Mouse (Mus musculus) embryonic facial prominence, embryonic 11.5 days (tissue): ENCODE measurements at regions not wholly inside any gene's neighbourhood (a gene's known extent, or its start where the extent isn't known, plus 50 kb on each side); places are given as distances from the start of the nearest gene placed in this dataset.

Source experiments
- ATAC-seq: fragments of 200-750 bp; cut with Nextera tagmentation; replicated peaks from 2 replicates; pipeline ENCODE4 v1.8.0; 2017; ENCODE audit warnings: low read depth; ENCODE audit not compliant: insufficient number of reproducible peaks, low FRiP score, low TSS enrichment
- DNase-seq: peaks from one replicate; pipeline ENCODE4 v3.0.0-alpha.2; 2015; ENCODE audit warnings: low spot score
- H3K27ac ChIP-seq: fragments of 300-500 bp; sonication (generic); replicated peaks from 2 replicates; pipeline ENCODE4 v1.5.1; 2014; ENCODE audit warnings: mild to moderate bottlenecking, low read depth, low read length, control low read depth
- H3K27me3 ChIP-seq: fragments of 300-500 bp; sonication (generic); 2 replicates; pipeline ENCODE4 v1.6.1; 2014; ENCODE audit warnings: mild to moderate bottlenecking, low read length, moderate library complexity, mixed read lengths; ENCODE audit not compliant: control insufficient read depth, insufficient read depth
- H3K36me3 ChIP-seq: fragments of 300-500 bp; sonication (generic); replicated peaks from 2 replicates; pipeline ENCODE4 v1.6.1; 2014; ENCODE audit warnings: low read depth, mild to moderate bottlenecking, low read length, moderate library complexity, mixed read lengths; ENCODE audit not compliant: control insufficient read depth, insufficient read depth
- H3K4me1 ChIP-seq: fragments of 300-500 bp; sonication (generic); 2 replicates; pipeline ENCODE4 v1.6.1; 2014; ENCODE audit warnings: low read length, mixed read lengths; ENCODE audit not compliant: control insufficient read depth, insufficient read depth
- H3K4me2 ChIP-seq: fragments of 300-500 bp; sonication (generic); 2 replicates; pipeline ENCODE4 v1.6.1; 2014; ENCODE audit warnings: low read depth, mild to moderate bottlenecking, control low read depth, low read length, moderate library complexity
- H3K4me3 ChIP-seq: fragments of 300-500 bp; sonication (generic); 2 replicates; pipeline ENCODE4 v1.5.1; 2014; ENCODE audit warnings: low read depth, low read length, control low read depth
- H3K9ac ChIP-seq: fragments of 300-500 bp; sonication (generic); replicated peaks from 2 replicates; pipeline ENCODE4 v1.6.1; 2014; ENCODE audit warnings: mild to moderate bottlenecking, control low read depth, low read length
- H3K9me3 ChIP-seq: fragments of 300-500 bp; sonication (generic); replicated peaks from 2 replicates; pipeline ENCODE4 v1.6.1; 2016; ENCODE audit warnings: mild to moderate bottlenecking, low read length, inconsistent platforms, mixed read lengths; ENCODE audit not compliant: control insufficient read depth
- WGBS: fragments of 180-500 bp; shearing (Covaris S2); extraction: QIAGEN DNeasy Blood & Tissue Kit; methylation state at CpG from one replicate; pipeline ENCODE4 v1.1.7; 2014; 5-methylcytosine and 5-hydroxymethylcytosine counted together

DNA sequence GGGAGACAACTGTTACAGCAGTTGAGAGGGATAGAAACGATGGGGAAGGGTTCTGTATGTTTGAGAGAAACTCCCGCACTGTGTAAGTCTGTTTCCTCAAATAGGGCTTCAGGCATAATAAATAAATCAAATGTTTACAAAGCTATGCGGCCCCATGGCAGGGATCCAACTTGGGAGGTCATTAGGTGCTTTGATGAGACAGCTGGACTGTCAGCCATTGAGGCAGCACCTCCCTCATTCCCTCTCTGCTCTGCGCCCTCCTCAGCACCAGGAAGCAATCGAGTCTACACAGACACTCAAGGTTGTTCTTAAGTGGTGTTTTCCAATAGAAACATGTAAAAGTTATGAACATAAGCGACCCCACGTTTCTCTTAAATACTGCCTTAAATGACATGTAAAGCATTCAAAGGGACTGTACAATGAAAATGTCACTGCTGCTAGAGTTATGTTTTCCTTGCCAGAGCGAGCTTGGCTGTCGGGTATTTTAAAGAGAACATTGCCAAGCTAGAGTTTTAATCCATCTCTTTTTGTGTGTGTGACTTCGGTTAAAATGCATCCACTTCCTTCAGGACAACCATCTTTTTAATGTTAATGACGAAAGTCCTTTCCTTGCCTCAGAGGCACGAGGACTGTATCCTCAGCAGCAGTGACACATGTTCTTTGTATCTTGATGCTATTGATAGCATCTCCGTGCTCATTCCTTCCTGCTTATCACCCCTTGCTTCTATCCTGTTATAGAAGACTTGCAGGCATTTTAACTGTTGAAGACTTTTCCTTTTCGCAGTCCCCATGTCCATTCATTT, 176.5 kb downstream of the Nup35 start:
- Histone ChIP-seq H3K36me3 (no peaks in the 10 kb centered on the region), H3K27me3 (no peaks in the 10 kb centered on the region), H3K4me2 (no peak overlapping the region), H3K27ac (no peak overlapping the region), H3K9ac (no peak overlapping the region), H3K9me3 (no peaks in the 10 kb centered on the region), H3K4me1 (no peaks in the 10 kb centered on the region), H3K4me3 (no peak overlapping the region)
- ATAC-seq (no peak), DNase-seq (no peak)
- 79% methylated on average over 14 of the region's 14 CpGs for WGBS

- DNase-seq (no peak), ATAC-seq (no peak)
- WGBS = 84% methylated on average over 7 of the region's 7 CpGs
Observed at GRCm38 (mm10) chr2:80794148-80794507, 177.1 kb downstream of the Nup35 start.

GRCm38 (mm10) chr2:80819268-80819667, 202.2 kb downstream of the Nup35 start:
- Histone ChIP-seq H3K27ac (no peak overlapping the region), H3K9me3 (no peaks in the 10 kb centered on the region), H3K27me3 (no peaks in the 10 kb centered on the region), H3K4me2 (no peak overlapping the region), H3K9ac (no peak overlapping the region), H3K36me3 (no peaks in the 10 kb centered on the region), H3K4me1 (no peaks in the 10 kb centered on the region), H3K4me3 (no peak overlapping the region)
- DNase-seq (no peak), ATAC-seq (no peak)
- 72% methylated on average over 2 of the region's 2 CpGs for WGBS

More at GRCm38 (mm10) chr2:80794148-80794507, 177.1 kb downstream of the Nup35 start:
- H3K9ac ChIP-seq = no peak overlapping the region
- H3K4me2 ChIP-seq = no peak overlapping the region
- H3K27ac ChIP-seq = no peak overlapping the region
- H3K4me1 ChIP-seq = no peaks in the 10 kb centered on the region
- no peak overlapping the region for H3K4me3 ChIP-seq
- no peaks in the 10 kb centered on the region for H3K9me3 ChIP-seq
- H3K36me3 ChIP-seq = no peaks in the 10 kb centered on the region
- no peaks in the 10 kb centered on the region for H3K27me3 ChIP-seq

DNA sequence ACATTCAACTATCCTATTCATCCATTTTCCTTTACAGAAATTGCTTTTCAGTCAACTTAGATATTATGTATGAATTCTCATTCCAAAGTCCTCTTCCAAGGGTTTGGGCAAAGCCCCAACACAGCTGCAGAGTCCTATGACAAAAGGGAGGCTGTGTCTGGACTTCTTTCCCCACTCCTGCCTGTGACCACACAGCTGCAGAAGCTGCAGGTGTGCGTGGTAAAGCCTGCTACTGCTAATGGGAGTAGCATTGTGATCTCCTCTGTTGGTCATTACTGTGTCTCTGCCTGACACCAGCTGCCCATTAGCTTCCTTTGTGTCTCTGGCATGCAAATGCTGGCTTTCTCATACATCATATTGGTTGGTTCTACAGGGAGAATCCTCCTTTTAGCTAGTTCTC, 234.0 kb downstream of the Nup35 start:
- DNase-seq (no peak), ATAC-seq (no peak)
- Histone ChIP-seq H3K4me2 (no peak overlapping the region), H3K4me1 (no peaks in the 10 kb centered on the region), H3K9ac (no peak overlapping the region), H3K27me3 (no peaks in the 10 kb centered on the region), H3K4me3 (no peak overlapping the region), H3K27ac (no peak overlapping the region), H3K36me3 (no peaks in the 10 kb centered on the region), H3K9me3 (no peaks in the 10 kb centered on the region)
- 54% methylated on average over 1 of the region's 1 CpGs for WGBS

- ATAC-seq (no peak), DNase-seq (no peak)
- Histone ChIP-seq H3K4me2 (no peak overlapping the region), H3K4me1 (no peaks in the 10 kb centered on the region), H3K36me3 (no peaks in the 10 kb centered on the region), H3K27me3 (no peaks in the 10 kb centered on the region), H3K9ac (no peak overlapping the region), H3K27ac (no peak overlapping the region), H3K4me3 (no peak overlapping the region), H3K9me3 (no peaks in the 10 kb centered on the region)
- 62% methylated on average over 4 of the region's 4 CpGs for WGBS
Observed at GRCm38 (mm10) chr2:80855214-80855613, 238.2 kb downstream of the Nup35 start.

GRCm38 (mm10) chr2:80870046-80870445, 253.0 kb downstream of the Nup35 start:
- no peaks in the 10 kb centered on the region for H3K36me3 ChIP-seq
- DNase-seq (no peak), ATAC-seq (no peak)
- no peak overlapping the region for H3K4me3 ChIP-seq
- no peak overlapping the region for H3K4me2 ChIP-seq
- no peaks in the 10 kb centered on the region for H3K9me3 ChIP-seq
- no peaks in the 10 kb centered on the region for H3K27me3 ChIP-seq
- no peak overlapping the region for H3K27ac ChIP-seq
- H3K4me1 ChIP-seq = no peaks in the 10 kb centered on the region
- 80% methylated on average over 8 of the region's 9 CpGs for WGBS
- H3K9ac ChIP-seq = no peak overlapping the region

GRCm38 (mm10) chr2:80870458-80870857, 253.4 kb downstream of the Nup35 start:
- no peaks in the 10 kb centered on the region for H3K36me3 ChIP-seq
- no peak overlapping the region for H3K9ac ChIP-seq
- DNase-seq = no peak
- ATAC-seq = no peak
- H3K4me1 ChIP-seq = no peaks in the 10 kb centered on the region
- H3K4me2 ChIP-seq = no peak overlapping the region
- no peaks in the 10 kb centered on the region for H3K9me3 ChIP-seq
- no peaks in the 10 kb centered on the region for H3K27me3 ChIP-seq
- H3K27ac ChIP-seq = no peak overlapping the region
- 82% methylated on average over 6 of the region's 6 CpGs for whole genome bisulfite sequencing
- H3K4me3 ChIP-seq = no peak overlapping the region

DNA sequence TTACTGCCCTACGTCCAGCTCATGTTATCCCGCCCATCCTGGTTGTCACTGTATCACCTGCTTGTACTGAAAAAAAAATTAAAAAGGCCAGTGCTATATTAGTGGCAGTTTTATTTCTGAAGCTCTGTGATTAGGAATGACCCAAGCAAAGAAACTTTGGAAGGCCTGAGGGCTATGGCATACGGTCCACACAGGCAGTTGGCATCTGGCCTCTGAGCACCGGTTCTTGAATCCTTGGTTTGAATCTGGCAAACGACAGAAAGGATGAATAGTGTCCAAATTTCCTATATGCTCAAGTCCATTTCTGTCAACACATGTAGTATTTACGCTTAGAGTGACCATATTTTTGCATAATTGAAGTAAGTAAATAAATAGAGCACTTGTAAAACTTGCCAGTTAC, 254.3 kb downstream of the Nup35 start:
- WGBS = 89% methylated on average over 6 of the region's 6 CpGs
- H3K27ac ChIP-seq = no peak overlapping the region
- no peak overlapping the region for H3K4me2 ChIP-seq
- H3K27me3 ChIP-seq = no peaks in the 10 kb centered on the region
- ATAC-seq = no peak
- H3K36me3 ChIP-seq = no peaks in the 10 kb centered on the region
- no peaks in the 10 kb centered on the region for H3K4me1 ChIP-seq
- no peak overlapping the region for H3K9ac ChIP-seq
- H3K9me3 ChIP-seq = no peaks in the 10 kb centered on the region
- H3K4me3 ChIP-seq = no peak overlapping the region
- DNase-seq = no peak
